Mouse (Mus musculus) megakaryocyte, embryonic 14.5 days (primary cell): Measurements from ENCODE around the gene Nxnl2. TPM values are rescaled to one million over a fixed set of nuclear protein-coding genes. Genes with fewer than 3 reads are reported as not detected.
"Not testable (repeated sequence)": the region's sequence is repeated elsewhere in the genome, so short reads cannot be mapped to it uniquely, and the experiment has no call there.

ENCODE experiments used
- H3K27me3 ChIP-seq: replicated peaks from 2 replicates; pipeline ENCODE3; 2012; ENCODE audit warnings: inconsistent platforms
- H3K36me3 ChIP-seq: replicated peaks from 2 replicates; pipeline ENCODE3; 2012; ENCODE audit warnings: low read length, inconsistent platforms, mixed read lengths
- H3K4me1 ChIP-seq: 2 replicates; pipeline ENCODE4 v1.6.1; 2012; ENCODE audit warnings: inconsistent platforms
- H3K4me3 ChIP-seq: replicated peaks from 2 replicates; pipeline ENCODE3; 2012; ENCODE audit warnings: moderate library complexity, mild to moderate bottlenecking, inconsistent platforms
- H3K9me3 ChIP-seq: 2 replicates; pipeline ENCODE4 v1.6.1; 2012; ENCODE audit warnings: inconsistent platforms
- FLI1 ChIP-seq: IDR thresholded peaks from 2 replicates; pipeline ENCODE4 v1.6.1; 2012; ENCODE audit warnings: low read length, inconsistent platforms, mixed read lengths
- GATA1 ChIP-seq: IDR thresholded peaks from 3 replicates; pipeline ENCODE4 v1.6.1; 2012; ENCODE audit warnings: mixed read lengths, low read length, inconsistent platforms, borderline replicate concordance
- polyA plus RNA-seq: library from polyadenylated mRNA; stranded (reverse); fragments of >175 nt; gene quantifications from 2 replicates; pipeline ENCODE4 v1.2.3, GENCODE M21; 2012; ENCODE audit warnings: low replicate concordance; ENCODE audit not compliant: insufficient read depth

Nxnl2 gene
- polyA plus RNA-seq, 1 experiment = not detected

- Histone ChIP-seq H3K27me3 (peaks cover 20% of the 10 kb centered on the region), H3K9me3 (peaks cover 29% of the 10 kb centered on the region), H3K36me3 (no peaks in the 10 kb centered on the region), H3K4me1 (no peaks in the 10 kb centered on the region), H3K4me3 (peak overlapping the region; percentile 47)
- TF ChIP-seq GATA1 (no peak), FLI1 (no peak)
Observed at GRCm38 (mm10) chr13:51178932-51179331, 8.1 kb downstream of the Nxnl2 start.

GRCm38 (mm10) chr13:51179362-51179761 lies 8.5 kb downstream of the Nxnl2 start:
- Histone ChIP-seq H3K27me3 (peaks cover 16% of the 10 kb centered on the region), H3K4me1 (no peaks in the 10 kb centered on the region), H3K36me3 (no peaks in the 10 kb centered on the region), H3K4me3 (no peak overlapping the region), H3K9me3 (peaks cover 29% of the 10 kb centered on the region)
- TF ChIP-seq GATA1 = no peak
- no peak for TF ChIP-seq FLI1

DNA sequence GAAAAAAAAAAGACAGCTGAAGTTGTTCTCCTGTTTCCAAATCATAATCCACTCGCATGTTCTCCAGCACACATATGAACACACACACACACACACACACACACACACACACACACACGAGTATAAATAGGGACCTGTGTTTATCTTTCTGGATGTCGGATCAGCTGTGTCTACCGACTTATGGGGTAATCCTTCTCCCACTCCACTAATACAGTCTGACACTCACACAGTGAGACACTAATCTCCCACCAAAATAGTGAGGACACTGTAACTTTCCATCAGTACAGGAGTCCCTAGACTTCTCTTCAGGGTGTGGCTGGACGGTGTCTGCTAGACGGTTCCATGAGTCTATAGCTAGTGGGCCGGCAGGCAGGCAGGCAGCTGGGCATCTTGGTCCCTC lies 11.4 kb downstream of the Nxnl2 start:
- Histone ChIP-seq H3K36me3 (no peaks in the 10 kb centered on the region), H3K27me3 (peaks cover 4% of the 10 kb centered on the region), H3K9me3 (peaks cover 36% of the 10 kb centered on the region), H3K4me3 (no peak overlapping the region), H3K4me1 (no peaks in the 10 kb centered on the region)
- TF ChIP-seq GATA1 (no peak), FLI1 (no peak)

GRCm38 (mm10) chr13:51184896-51185295 lies 14.1 kb downstream of the Nxnl2 start:
- H3K4me3 ChIP-seq = no peak overlapping the region
- peaks cover 28% of the 10 kb centered on the region for H3K9me3 ChIP-seq
- H3K36me3 ChIP-seq = no peaks in the 10 kb centered on the region
- TF ChIP-seq GATA1 (no peak), FLI1 (no peak)
- peaks cover 1% of the 10 kb centered on the region for H3K27me3 ChIP-seq
- no peaks in the 10 kb centered on the region for H3K4me1 ChIP-seq

DNA sequence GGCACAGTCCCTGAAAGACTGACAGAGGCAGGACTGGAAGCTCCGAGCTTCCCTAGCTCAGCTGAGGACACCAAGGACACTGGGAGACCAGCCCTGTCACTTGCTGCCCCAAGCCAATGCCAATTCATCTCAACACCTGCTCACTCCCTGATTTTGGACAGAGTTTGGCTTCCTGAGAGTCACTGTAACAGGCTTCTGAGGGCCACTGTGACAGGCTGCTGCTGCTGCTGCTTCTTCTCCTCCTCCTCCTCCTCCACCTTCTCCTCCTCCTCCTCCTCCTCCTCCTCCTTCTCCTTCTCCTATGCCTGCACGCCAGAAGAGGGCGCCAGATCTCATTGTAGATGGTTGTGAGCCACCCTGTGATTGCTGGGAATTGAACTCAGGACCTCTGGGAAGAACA lies 19.5 kb downstream of the Nxnl2 start:
- Histone ChIP-seq H3K36me3 (no peaks in the 10 kb centered on the region), H3K9me3 (peaks cover 21% of the 10 kb centered on the region), H3K4me1 (peaks cover 6% of the 10 kb centered on the region; the same call in 1 of the 2 replicates), H3K27me3 (no peaks in the 10 kb centered on the region), H3K4me3 (no peak overlapping the region)
- TF ChIP-seq GATA1 (no peak), FLI1 (no peak)

DNA sequence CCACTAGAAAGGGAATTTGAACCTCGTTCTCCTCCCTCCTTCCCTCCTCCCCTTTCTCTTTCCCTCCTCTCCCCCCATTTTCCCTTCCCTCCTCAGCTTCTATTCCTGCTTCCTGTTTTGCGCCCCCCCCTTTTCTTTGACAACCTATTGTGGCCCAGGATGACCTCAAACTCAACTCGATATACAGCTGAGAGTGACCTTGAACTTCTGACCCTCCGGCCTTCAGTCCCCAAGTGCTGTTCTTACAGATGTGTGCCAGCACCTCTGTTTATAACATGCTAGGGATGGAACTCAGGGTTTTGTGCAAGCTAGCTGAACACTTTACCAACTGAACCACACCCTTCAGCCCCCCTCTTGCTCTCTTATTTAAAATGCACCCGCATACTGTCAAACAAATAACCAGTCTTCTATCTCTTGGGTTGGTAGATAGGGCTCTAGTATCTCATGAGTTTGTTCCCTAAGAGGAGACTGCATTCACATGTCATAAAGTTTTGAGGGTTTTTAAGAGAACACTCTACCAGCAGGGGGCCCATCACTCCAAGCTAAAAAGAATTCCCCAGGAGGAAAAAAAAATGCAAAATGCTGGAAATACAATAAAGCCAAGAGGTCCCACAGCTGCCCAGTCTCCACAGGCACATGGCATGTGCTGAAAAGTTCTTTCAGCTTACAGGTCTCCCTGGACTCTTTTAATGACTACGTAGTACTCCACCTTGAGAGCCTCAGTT lies 20.8 kb downstream of the Nxnl2 start:
- TF ChIP-seq FLI1 (no peak), GATA1 (no peak)
- Histone ChIP-seq H3K4me1 (peaks cover 6% of the 10 kb centered on the region; the same call in 1 of the 2 replicates), H3K4me3 (no peak overlapping the region), H3K36me3 (no peaks in the 10 kb centered on the region), H3K27me3 (no peaks in the 10 kb centered on the region), H3K9me3 (peaks cover 10% of the 10 kb centered on the region)

DNA sequence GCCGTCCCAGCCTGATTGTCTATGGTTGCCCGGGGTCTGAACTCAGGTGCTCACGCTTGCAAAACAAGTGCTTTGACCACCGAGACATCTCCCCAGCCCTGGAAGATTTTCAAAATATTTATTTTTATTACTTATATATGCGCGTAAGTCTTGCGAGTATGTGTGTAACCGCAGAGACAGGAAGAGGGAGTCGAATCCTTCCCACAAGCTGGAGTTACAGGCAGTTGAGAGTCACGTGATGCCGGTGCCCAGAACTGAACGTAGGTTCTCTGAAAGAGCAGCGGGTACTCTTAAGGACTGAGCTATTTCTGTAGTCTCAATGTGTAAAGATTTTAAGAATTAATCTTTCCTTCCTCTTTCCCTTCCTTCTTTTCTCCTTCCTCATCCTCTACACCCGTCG lies 23.1 kb downstream of the Nxnl2 start:
- Histone ChIP-seq H3K4me1 (peaks cover 6% of the 10 kb centered on the region; the same call in 1 of the 2 replicates), H3K4me3 (no peak overlapping the region), H3K9me3 (peaks cover 14% of the 10 kb centered on the region), H3K27me3 (no peaks in the 10 kb centered on the region), H3K36me3 (no peaks in the 10 kb centered on the region)
- TF ChIP-seq FLI1 = no peak
- TF ChIP-seq GATA1 = no peak

DNA sequence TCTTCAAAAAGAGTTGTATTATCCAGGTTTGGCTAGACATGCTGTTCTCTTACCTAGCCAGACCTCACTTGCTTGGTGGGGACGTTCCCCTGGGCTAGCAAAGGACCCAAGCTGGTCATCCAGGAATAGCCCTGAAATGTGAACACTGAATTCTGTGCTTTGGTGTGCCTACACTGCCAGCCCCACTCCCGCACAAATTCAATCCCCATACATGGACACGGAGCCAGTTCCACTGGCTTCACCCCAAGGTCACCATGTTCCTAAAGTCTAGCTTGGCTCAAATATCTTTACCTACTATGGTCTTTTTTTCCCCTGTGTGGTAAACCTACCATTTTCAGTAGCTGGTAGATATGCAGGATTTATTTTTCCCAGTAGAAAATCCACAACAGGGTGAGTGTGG lies 26.9 kb downstream of the Nxnl2 start:
- Histone ChIP-seq H3K4me3 (no peak overlapping the region), H3K27me3 (peaks cover 8% of the 10 kb centered on the region), H3K9me3 (peaks cover 36% of the 10 kb centered on the region), H3K4me1 (peaks cover 6% of the 10 kb centered on the region; the same call in 1 of the 2 replicates), H3K36me3 (no peaks in the 10 kb centered on the region)
- TF ChIP-seq GATA1 = no peak
- no peak for TF ChIP-seq FLI1

- H3K4me3 ChIP-seq = no peak overlapping the region
- TF ChIP-seq FLI1 (no peak), GATA1 (no peak)
- H3K4me1 ChIP-seq = peaks cover 6% of the 10 kb centered on the region; the same call in 1 of the 2 replicates
- peaks cover 8% of the 10 kb centered on the region for H3K27me3 ChIP-seq
- H3K9me3 ChIP-seq = peaks cover 36% of the 10 kb centered on the region
- H3K36me3 ChIP-seq = no peaks in the 10 kb centered on the region
Observed at GRCm38 (mm10) chr13:51198186-51198585, 27.4 kb downstream of the Nxnl2 start.

DNA sequence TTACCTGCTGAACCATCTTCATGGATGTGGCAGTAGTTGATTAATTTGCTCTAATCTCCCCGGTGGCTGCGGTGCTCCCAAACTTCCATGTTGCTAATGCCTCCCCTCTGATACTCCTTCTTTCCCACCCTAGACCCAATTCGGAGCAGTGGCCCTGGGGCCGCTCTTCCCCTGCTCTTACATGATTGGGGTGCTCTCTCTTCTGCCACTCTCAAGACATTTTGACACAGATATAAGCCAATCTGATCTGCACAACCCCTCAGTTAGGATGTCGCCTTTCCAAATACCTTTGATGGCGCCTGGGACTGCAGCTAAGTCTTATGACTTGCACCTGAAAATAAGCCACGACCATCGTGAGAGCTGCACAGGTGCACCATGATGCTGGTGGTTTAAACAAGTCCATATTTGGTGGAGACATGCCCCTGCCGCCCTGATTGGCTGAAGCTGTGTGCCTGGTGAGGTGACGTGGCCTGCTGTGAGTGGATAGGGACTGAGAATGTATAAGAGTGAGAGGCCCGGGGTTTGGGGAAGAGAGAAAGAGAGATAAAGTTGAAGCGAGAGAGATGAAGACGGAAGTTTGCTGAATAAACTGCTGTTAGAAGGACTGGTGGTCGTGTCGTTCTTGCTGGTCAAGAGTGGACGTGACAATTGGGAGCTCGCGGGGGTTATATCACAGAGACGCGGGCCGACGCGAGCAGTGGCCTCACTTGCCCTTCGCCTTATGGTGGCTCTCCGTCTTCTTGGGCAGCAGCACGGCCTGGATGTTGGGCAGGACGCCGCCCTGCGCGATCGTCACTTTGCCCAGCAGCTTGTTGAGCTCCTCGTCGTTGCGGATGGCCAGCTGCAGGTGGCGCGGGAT lies 31.4 kb downstream of the Nxnl2 start:
- peaks cover 52% of the 10 kb centered on the region for H3K9me3 ChIP-seq
- not testable (repeated sequence) for H3K36me3 ChIP-seq, H3K4me1 ChIP-seq, H3K4me3 ChIP-seq, H3K27me3 ChIP-seq

GRCm38 (mm10) chr13:51202844-51203173 lies 32.0 kb downstream of the Nxnl2 start:
- H3K9me3 ChIP-seq = peaks cover 46% of the 10 kb centered on the region
- not testable (repeated sequence) for H3K27me3 ChIP-seq, H3K4me3 ChIP-seq, H3K4me1 ChIP-seq, H3K36me3 ChIP-seq
